Mouse (Mus musculus): Measurements from ENCODE around the gene Tuba1b.

GRCm38 (mm10) chr15:98893940-98894745 is 40.2 kb downstream of the Tuba1b start, which contains the start of gene Rhebl1:
- no peak for TF ChIP-seq CTCF (IDR thresholded peaks at IDR 0.05; ENCODE audit: low read depth, low read length)
- no peak for TF ChIP-seq EP300 (IDR thresholded peaks at IDR 0.05; ENCODE audit: insufficient read depth, low read depth, low read length)
- no peak for TF ChIP-seq POLR2A (IDR thresholded peaks at IDR 0.05; ENCODE audit: insufficient read depth, low read length)
